Mouse (Mus musculus): ENCODE measurements at regions not wholly inside any gene's neighbourhood (a gene's known extent, or its start where the extent isn't known, plus 50 kb on each side); places are given as distances from the start of the nearest gene placed in this dataset.

- DNase-seq (ENCODE audit: low spot score in 2 of 2) = peak; percentile 48 to 79
Measured at GRCm38 (mm10) chr13:93243076-93243475, 50.9 kb upstream of the Tent2 start.

DNA sequence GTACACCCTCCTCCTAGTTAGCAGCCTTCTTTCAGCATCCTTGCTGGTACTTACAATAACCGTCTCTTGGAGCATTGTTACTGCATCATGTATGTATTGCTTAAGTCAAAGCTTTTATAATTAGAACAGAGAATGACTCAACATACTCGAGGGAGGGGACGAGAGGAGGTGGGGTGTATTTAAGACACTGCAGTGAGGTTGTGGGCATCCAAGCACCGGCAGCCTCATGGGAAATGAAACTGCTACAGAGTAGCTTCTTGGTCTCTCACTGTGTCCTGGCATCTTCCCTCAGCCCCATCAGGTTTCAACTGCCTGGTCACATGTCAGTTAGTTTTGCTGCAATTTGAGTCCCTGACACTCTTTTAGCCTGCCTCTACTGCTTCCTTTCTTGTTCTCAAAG lies 50.7 kb upstream of the Homer1 start:
- DNase-seq (ENCODE audit: low spot score in 2 of 2) = no peak

Data from urinary bladder, postnatal 4 days (tissue).